Mouse (Mus musculus) lung, adult 2 months (tissue): ENCODE data around the gene Nxf1.

ENCODE experiments used
- CTCF ChIP-seq: fragments of 200-500 bp; IDR thresholded peaks from 2 replicates; pipeline ENCODE4 v1.5.1; 2011; ENCODE audit warnings: mild to moderate bottlenecking, low read length, control low read depth; ENCODE audit not compliant: insufficient read depth
- POLR2A ChIP-seq: fragments of 200-500 bp; IDR thresholded peaks from 2 replicates; pipeline ENCODE4 v1.6.1; 2011; ENCODE audit warnings: low read depth, mild to moderate bottlenecking, control low read depth, low read length, borderline replicate concordance; ENCODE audit errors: extremely low read depth

DNA sequence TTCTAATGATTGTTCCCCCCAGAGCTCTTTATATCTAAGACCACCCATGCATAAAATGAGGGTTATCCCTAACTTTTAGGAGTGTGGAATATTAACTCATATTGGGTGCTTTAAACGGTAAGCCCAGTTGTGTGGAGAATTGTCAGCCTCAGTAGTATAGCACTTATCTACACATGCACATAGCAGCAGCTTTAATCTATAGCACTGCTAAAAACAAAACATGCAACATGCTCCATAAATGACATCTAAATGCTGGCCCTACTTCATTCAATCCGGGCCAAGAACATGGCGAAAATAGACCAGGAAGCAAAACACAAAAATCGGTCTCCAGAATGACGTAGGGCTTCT, 34.3 kb upstream of the Nxf1 start:
- TF ChIP-seq CTCF (no peak), POLR2A (no peak)
